Mouse (Mus musculus) thymus, adult 18-20 months (tissue): ENCODE measurements around the gene Ctu2.

Source experiments
- DNase-seq, 2 experiments: peaks; one replicate each; pipeline ENCODE4 v3.0.0; 2022; ENCODE audit warnings: mixed read lengths in 2 of 2

Gene Ctu2

GRCm38 (mm10) chr8:122497016-122497734 is 21.2 kb downstream of the Ctu2 start:
- DNase-seq: no peak

- no peak for DNase-seq
These were observed 22.0 kb downstream of the Ctu2 start for GRCm38 (mm10) chr8:122497912-122498311.

- DNase-seq: peak; percentile 41 to 42
These were observed 24.9 kb downstream of the Ctu2 start for GRCm38 (mm10) chr8:122500856-122501255.

GRCm38 (mm10) chr8:122511552-122511951 is 35.6 kb downstream of the Ctu2 start:
- DNase-seq: no peak

- DNase-seq: no peak
These were observed 36.4 kb downstream of the Ctu2 start for GRCm38 (mm10) chr8:122512392-122512791.

- DNase-seq: no peak
These were observed 39.8 kb downstream of the Ctu2 start for GRCm38 (mm10) chr8:122515699-122516098.

GRCm38 (mm10) chr8:122517541-122518190 is 41.7 kb downstream of the Ctu2 start:
- no peak for DNase-seq

GRCm38 (mm10) chr8:122520611-122521010 is 44.7 kb downstream of the Ctu2 start:
- DNase-seq: no peak

GRCm38 (mm10) chr8:122522796-122523651 is 47.1 kb downstream of the Ctu2 start:
- no peak for DNase-seq

GRCm38 (mm10) chr8:122523652-122524360 is 47.9 kb downstream of the Ctu2 start:
- DNase-seq: no peak

GRCm38 (mm10) chr8:122524506-122524905 is 48.6 kb downstream of the Ctu2 start:
- DNase-seq: no peak

- no peak for DNase-seq
These were observed 49.1 kb downstream of the Ctu2 start for GRCm38 (mm10) chr8:122525004-122525403.

- no peak for DNase-seq
These were observed 50.1 kb downstream of the Ctu2 start for GRCm38 (mm10) chr8:122526084-122526483.

- no peak for DNase-seq
These were observed 50.7 kb downstream of the Ctu2 start for GRCm38 (mm10) chr8:122526526-122527170.

GRCm38 (mm10) chr8:122527937-122528336 is 52.0 kb downstream of the Ctu2 start:
- no peak for DNase-seq

- no peak for DNase-seq
These were observed 53.2 kb downstream of the Ctu2 start for GRCm38 (mm10) chr8:122529159-122529558.

- DNase-seq: no peak
These were observed 55.4 kb downstream of the Ctu2 start for GRCm38 (mm10) chr8:122531312-122531711.
